Mouse (Mus musculus): ENCODE results near the gene Tmem129. TPM values are rescaled to one million over a fixed set of nuclear protein-coding genes. Genes with fewer than 3 reads are reported as not detected.

Tmem129 gene
- polyA plus RNA-seq, 1 experiment from 2014 or later = 33.2 TPM

DNA sequence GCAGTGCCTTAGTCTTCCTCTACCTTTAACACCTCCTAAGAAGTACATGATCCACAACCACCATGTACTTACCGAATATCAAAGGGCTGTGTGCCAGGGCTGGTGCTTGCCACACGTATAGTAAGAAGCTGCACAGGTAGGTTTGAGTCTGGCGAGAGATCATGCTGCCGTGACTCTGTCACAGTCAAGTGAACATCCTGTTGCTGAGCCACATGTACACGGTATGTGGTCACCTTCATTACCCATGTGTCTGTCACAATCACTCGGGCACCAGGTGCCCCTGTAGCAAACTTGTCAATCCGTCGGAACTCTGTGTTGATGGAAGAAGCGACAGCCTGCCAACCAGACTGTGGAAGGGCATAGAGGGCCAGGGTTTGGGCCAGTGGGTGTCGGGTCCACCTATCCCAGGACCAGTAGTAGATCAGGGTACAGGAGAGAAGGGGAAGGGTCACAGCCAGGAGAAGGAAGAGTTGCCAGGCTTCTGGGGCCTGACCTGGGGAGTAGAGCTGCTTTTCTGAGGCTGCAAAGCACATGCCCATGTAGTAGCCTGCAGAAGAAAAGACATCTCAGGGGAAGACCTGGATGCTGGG lies 2.9 kb downstream of the Tmem129 start:
- no peak overlapping the region for H3K27ac ChIP-seq
- H3K27me3 ChIP-seq = no peaks in the 10 kb centered on the region
- ATAC-seq = no peak
- peak overlapping the region; percentile 29; the same call in 1 of the 2 replicates for H3K9ac ChIP-seq (replicated peaks)
- H3K36me3 ChIP-seq = peaks cover 20% of the 10 kb centered on the region
- 93% methylated on average over 10 of the region's 10 CpGs for WGBS
- no peak overlapping the region for H3K4me3 ChIP-seq (replicated peaks)
- H3K4me2 ChIP-seq (replicated peaks) = no peak overlapping the region
- H3K9me3 ChIP-seq = no peaks in the 10 kb centered on the region
- peaks cover 59% of the 10 kb centered on the region for H3K4me1 ChIP-seq (replicated peaks)

DNA sequence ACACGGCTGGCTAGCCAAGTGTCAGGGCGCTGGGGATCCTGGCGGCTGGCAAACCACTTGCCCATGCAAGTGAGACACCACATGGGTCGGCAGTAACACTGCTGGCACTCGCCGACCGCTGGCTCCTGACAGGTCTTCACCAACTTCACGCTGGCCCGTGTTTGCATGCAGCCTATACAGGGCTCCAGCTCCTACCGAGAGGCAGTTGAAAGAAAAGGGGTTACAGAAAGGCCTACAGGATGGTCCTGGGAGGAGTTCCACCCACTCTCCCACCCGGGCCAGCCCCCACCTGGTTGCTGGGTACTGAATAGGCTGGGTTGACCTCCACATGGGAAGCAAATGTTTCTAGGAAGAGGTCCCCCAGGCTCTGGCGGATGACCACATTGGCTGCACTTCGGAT lies 3.8 kb downstream of the Tmem129 start:
- H3K27ac ChIP-seq = no peak overlapping the region
- H3K4me2 ChIP-seq (replicated peaks) = no peak overlapping the region
- 0 out of 2 replicates have a peak overlapping the region, but pooled peaks have one; percentile 19 for H3K9ac ChIP-seq (replicated peaks)
- WGBS = 94% methylated on average over 13 of the region's 13 CpGs
- no peaks in the 10 kb centered on the region for H3K27me3 ChIP-seq
- no peak overlapping the region for H3K4me3 ChIP-seq (replicated peaks)
- peaks cover 58% of the 10 kb centered on the region for H3K4me1 ChIP-seq (replicated peaks)
- peaks cover 24% of the 10 kb centered on the region for H3K36me3 ChIP-seq
- ATAC-seq = no peak
- H3K9me3 ChIP-seq = no peaks in the 10 kb centered on the region

DNA sequence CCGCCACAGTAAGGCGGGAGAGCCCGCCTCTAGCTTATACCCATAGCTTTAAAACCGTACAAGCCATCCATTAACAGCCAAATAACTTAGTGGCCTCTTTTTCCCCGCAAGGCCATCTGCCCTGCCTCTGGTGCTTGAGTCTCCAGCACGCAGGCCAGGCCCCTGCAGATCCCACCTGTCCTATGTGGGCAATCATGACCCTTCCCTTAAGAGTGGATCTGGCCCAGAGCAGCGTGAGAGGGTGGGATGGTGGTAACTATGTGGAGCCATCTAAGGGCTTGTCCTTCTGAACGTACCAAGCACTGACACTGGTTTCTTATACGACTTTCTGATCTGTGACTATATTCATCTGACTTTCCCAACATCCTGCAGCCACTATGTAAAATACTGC lies 5.4 kb downstream of the Tmem129 start:
- Histone ChIP-seq H3K4me2 (replicated peaks) (peak overlapping the region; percentile 79), H3K4me3 (replicated peaks) (peak overlapping the region; percentile 67), H3K36me3 (peaks cover 37% of the 10 kb centered on the region), H3K27me3 (no peaks in the 10 kb centered on the region), H3K9ac (replicated peaks) (peak overlapping the region; percentile 57), H3K27ac (peak overlapping the region; percentile 96), H3K9me3 (no peaks in the 10 kb centered on the region), H3K4me1 (replicated peaks) (peaks cover 51% of the 10 kb centered on the region)
- ATAC-seq = no peak; the same call in 1 of the 2 replicates
- 4% methylated on average over 9 of the region's 9 CpGs for WGBS

GRCm38 (mm10) chr5:33651921-33652782 lies 6.1 kb downstream of the Tmem129 start, which contains the start of gene Slbp:
TSS of gene Slbp (minus strand) at chr5:33652574.
- WGBS = under 1% methylated on average over 82 of the region's 82 CpGs
- no peaks in the 10 kb centered on the region for H3K27me3 ChIP-seq
- peak within 1 kb of the TSS; percentile 78 for H3K9ac ChIP-seq (replicated peaks)
- H3K36me3 ChIP-seq = peaks cover 44% of the 10 kb centered on the region
- no peaks in the 10 kb centered on the region for H3K9me3 ChIP-seq
- H3K4me3 ChIP-seq (replicated peaks) = peak within 1 kb of the TSS; percentile 67
- H3K4me1 ChIP-seq (replicated peaks) = peaks cover 49% of the 10 kb centered on the region
- H3K4me2 ChIP-seq (replicated peaks) = peak within 1 kb of the TSS; percentile 79
- peak; percentile 96 for ATAC-seq
- H3K27ac ChIP-seq = peak within 1 kb of the TSS; percentile 96

DNA sequence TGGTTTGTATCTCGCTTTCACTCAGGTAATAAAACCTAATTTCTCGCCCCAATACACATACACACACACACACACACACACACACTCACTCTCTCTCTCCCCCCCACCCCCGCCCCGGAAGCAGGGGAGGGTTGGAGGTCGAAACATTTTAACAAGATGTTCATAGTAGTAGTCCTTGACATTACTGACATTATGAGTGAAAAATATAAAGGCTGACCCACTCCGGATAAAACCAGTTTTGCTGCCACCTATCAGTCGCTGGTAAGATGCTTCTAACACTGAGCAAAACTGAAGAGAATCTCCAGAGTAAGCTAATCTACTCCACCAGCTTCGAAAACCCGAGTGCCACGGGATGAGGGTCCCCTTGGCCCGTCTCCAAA lies 6.7 kb downstream of the Tmem129 start:
- Histone ChIP-seq H3K27me3 (no peaks in the 10 kb centered on the region), H3K36me3 (peaks cover 50% of the 10 kb centered on the region), H3K4me2 (replicated peaks) (peak overlapping the region; percentile 79), H3K9ac (replicated peaks) (peak overlapping the region; percentile 78), H3K9me3 (no peaks in the 10 kb centered on the region), H3K4me1 (replicated peaks) (peaks cover 42% of the 10 kb centered on the region), H3K27ac (peak overlapping the region; percentile 96), H3K4me3 (replicated peaks) (peak overlapping the region; percentile 67)
- ATAC-seq = no peak
- under 1% methylated on average over 11 of the region's 11 CpGs for WGBS

- H3K4me2 ChIP-seq (replicated peaks) = peak overlapping the region; percentile 79
- ATAC-seq = no peak
- H3K27me3 ChIP-seq = no peaks in the 10 kb centered on the region
- H3K27ac ChIP-seq = peak overlapping the region; percentile 96
- peak overlapping the region; percentile 78 for H3K9ac ChIP-seq (replicated peaks)
- peaks cover 55% of the 10 kb centered on the region for H3K36me3 ChIP-seq
- 10% methylated on average over 2 of the region's 2 CpGs for WGBS
- H3K9me3 ChIP-seq = no peaks in the 10 kb centered on the region
- H3K4me1 ChIP-seq (replicated peaks) = peaks cover 37% of the 10 kb centered on the region
- H3K4me3 ChIP-seq (replicated peaks) = peak overlapping the region; percentile 67
Observed at GRCm38 (mm10) chr5:33651017-33651416, 7.2 kb downstream of the Tmem129 start.

DNA sequence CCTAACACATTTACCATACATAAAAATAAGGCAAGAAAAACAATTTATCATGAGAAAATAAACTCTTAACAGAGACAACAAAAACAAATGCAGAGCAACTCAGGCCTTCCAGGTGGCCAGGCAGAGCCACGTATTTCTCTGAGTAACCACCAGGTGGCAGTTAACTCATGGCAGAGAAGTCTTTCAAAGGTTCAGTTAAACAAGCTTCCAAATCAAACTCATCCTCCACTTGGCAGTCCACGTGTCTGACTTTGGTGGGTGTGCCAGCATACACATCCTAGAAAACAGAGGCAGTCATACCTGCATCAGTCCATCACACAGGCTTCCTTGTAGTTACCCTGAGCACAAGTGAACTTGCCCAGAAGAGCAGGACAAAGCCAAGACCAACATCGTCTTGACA lies 17.6 kb downstream of the Tmem129 start:
- Histone ChIP-seq H3K9ac (replicated peaks) (no peak overlapping the region), H3K36me3 (peaks cover 69% of the 10 kb centered on the region), H3K4me2 (replicated peaks) (no peak overlapping the region), H3K27me3 (no peaks in the 10 kb centered on the region), H3K9me3 (no peaks in the 10 kb centered on the region), H3K4me3 (replicated peaks) (no peak overlapping the region), H3K4me1 (replicated peaks) (no peaks in the 10 kb centered on the region), H3K27ac (no peak overlapping the region)
- ATAC-seq = no peak
- WGBS = 45% methylated on average over 3 of the region's 3 CpGs

GRCm38 (mm10) chr5:33638826-33639225 lies 19.4 kb downstream of the Tmem129 start:
- peaks cover 59% of the 10 kb centered on the region for H3K36me3 ChIP-seq
- peak overlapping the region; percentile 50 for H3K9ac ChIP-seq (replicated peaks)
- no peaks in the 10 kb centered on the region for H3K4me1 ChIP-seq (replicated peaks)
- H3K27ac ChIP-seq = no peak overlapping the region
- ATAC-seq = no peak
- no peak overlapping the region for H3K4me3 ChIP-seq (replicated peaks)
- 80% methylated on average over 4 of the region's 4 CpGs for WGBS
- H3K4me2 ChIP-seq (replicated peaks) = no peak overlapping the region
- no peaks in the 10 kb centered on the region for H3K9me3 ChIP-seq
- no peaks in the 10 kb centered on the region for H3K27me3 ChIP-seq

DNA sequence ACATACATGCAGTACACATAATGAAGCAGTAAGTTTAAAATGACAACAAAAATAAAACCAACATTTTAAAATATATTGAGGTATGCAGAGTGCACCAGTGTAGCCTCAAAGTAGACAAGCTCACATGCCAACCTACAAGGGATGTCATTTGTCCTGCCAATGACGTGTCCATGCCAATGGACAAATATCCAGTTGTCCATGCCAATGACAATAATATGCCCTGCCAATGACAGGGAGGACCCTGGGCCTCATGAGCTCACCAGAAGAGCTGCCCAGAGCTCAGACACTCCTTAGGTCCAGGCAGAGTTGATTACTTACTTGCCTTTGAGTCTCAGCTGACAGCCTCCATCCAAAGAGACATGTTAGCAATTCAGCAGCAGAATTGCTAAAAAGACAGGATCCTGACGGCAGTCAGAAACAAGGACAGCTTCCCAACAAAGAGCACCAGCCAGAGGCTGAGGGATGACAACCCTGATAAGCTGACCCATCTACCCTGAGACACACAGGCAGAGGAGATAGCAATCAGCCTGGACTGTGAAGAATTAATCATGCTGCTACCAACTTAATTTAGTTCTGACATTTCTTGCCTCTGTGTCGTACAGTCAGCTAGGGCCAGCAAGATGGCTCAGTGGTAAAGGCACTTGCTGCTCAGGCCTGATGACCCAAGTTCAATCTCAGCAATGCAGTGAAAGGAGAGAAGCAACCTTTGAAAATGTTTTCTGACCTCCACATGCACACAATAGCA lies 20.4 kb downstream of the Tmem129 start:
- Histone ChIP-seq H3K27ac (0 out of 2 replicates have a peak overlapping the region, but pooled peaks have one; percentile 14), H3K4me2 (replicated peaks) (no peak overlapping the region), H3K4me1 (replicated peaks) (no peaks in the 10 kb centered on the region), H3K4me3 (replicated peaks) (no peak overlapping the region), H3K9me3 (no peaks in the 10 kb centered on the region), H3K27me3 (no peaks in the 10 kb centered on the region), H3K9ac (replicated peaks) (no peak overlapping the region), H3K36me3 (peaks cover 48% of the 10 kb centered on the region)
- 79% methylated on average over 3 of the region's 3 CpGs for WGBS
- ATAC-seq = no peak

- Histone ChIP-seq H3K9ac (replicated peaks) (no peak overlapping the region), H3K9me3 (no peaks in the 10 kb centered on the region), H3K4me3 (replicated peaks) (no peak overlapping the region), H3K36me3 (peaks cover 29% of the 10 kb centered on the region), H3K27me3 (no peaks in the 10 kb centered on the region), H3K4me2 (replicated peaks) (no peak overlapping the region), H3K27ac (no peak overlapping the region), H3K4me1 (replicated peaks) (peaks cover 5% of the 10 kb centered on the region)
- 89% methylated on average over 3 of the region's 3 CpGs for WGBS
- no peak for ATAC-seq
Observed at GRCm38 (mm10) chr5:33635361-33635760, 22.9 kb downstream of the Tmem129 start.

GRCm38 (mm10) chr5:33632526-33632925 lies 25.7 kb downstream of the Tmem129 start:
- no peak overlapping the region for H3K4me2 ChIP-seq (replicated peaks)
- no peaks in the 10 kb centered on the region for H3K9me3 ChIP-seq
- WGBS = 90% methylated on average over 1 of the region's 1 CpGs
- H3K4me1 ChIP-seq (replicated peaks) = peaks cover 23% of the 10 kb centered on the region
- H3K27me3 ChIP-seq = no peaks in the 10 kb centered on the region
- ATAC-seq = no peak
- no peak overlapping the region for H3K4me3 ChIP-seq (replicated peaks)
- no peak overlapping the region for H3K9ac ChIP-seq (replicated peaks)
- peaks cover 9% of the 10 kb centered on the region; the same call in 1 of the 2 replicates for H3K36me3 ChIP-seq
- H3K27ac ChIP-seq = no peak overlapping the region

- Histone ChIP-seq H3K4me3 (replicated peaks) (peak overlapping the region; percentile 85), H3K27ac (no peak overlapping the region), H3K4me1 (replicated peaks) (peaks cover 23% of the 10 kb centered on the region), H3K36me3 (peaks cover 6% of the 10 kb centered on the region; the same call in 1 of the 2 replicates), H3K4me2 (replicated peaks) (peak overlapping the region; percentile 96), H3K27me3 (no peaks in the 10 kb centered on the region), H3K9ac (replicated peaks) (peak overlapping the region; percentile 56; the same call in 1 of the 2 replicates), H3K9me3 (no peaks in the 10 kb centered on the region)
- WGBS = 84% methylated on average over 4 of the region's 4 CpGs
- ATAC-seq = no peak
Observed at GRCm38 (mm10) chr5:33630615-33631014, 27.6 kb downstream of the Tmem129 start.
